Mouse (Mus musculus): Measurements from ENCODE around the gene Batf2. TPM values are rescaled to one million over a fixed set of nuclear protein-coding genes. Genes with fewer than 3 reads are reported as not detected.

The Batf2 gene
- polyA plus RNA-seq, 1 experiment from 2014 or later = not detected

- Histone ChIP-seq H3K4me3 (no peak within 1 kb of the TSS), H3K27me3 (replicated peaks; ENCODE audit: low read depth, poor library complexity, severe bottlenecking) (no peaks in the 10 kb centered on the region), H3K4me1 (peaks cover 4% of the 10 kb centered on the region), H3K36me3 (replicated peaks) (no peaks in the 10 kb centered on the region), H3K9me3 (no peaks in the 10 kb centered on the region), H3K27ac (replicated peaks) (no peak within 1 kb of the TSS)
- 88% methylated on average over 23 of the region's 23 CpGs for WGBS
- DNase-seq (ENCODE audit: low spot score) = no peak
Observed at GRCm38 (mm10) chr19:6184131-6184530, 43.3 kb downstream of the Batf2 start, which contains the start of gene Majin. Gene Majin (plus strand): TSS chr19:6184388.

DNA sequence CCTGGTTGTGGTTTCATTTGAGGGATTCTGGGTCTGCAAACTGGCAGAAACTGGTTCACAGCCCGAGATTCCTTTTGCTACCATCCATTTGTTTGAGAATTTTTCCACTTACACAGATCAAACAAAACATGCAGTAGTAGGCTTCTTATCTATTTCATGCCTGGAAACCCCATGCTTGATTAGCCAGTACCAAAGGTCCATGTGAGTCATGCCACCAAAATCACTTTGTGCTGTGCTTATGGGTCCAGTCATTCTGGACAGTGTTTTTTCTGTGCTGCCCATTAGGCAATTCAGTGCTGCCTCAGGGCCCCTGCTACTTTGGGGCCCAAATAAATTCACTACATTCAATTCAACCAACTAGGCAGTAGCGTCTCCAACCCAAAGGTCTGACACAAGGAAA, 63.5 kb downstream of the Batf2 start:
- no peak overlapping the region for H3K27ac ChIP-seq (replicated peaks)
- no peaks in the 10 kb centered on the region for H3K4me1 ChIP-seq
- WGBS = 82% methylated on average over 2 of the region's 2 CpGs
- no peaks in the 10 kb centered on the region for H3K27me3 ChIP-seq (replicated peaks; ENCODE audit: low read depth, poor library complexity, severe bottlenecking)
- H3K4me3 ChIP-seq = no peak overlapping the region
- H3K36me3 ChIP-seq (replicated peaks) = no peaks in the 10 kb centered on the region
- H3K9me3 ChIP-seq = no peaks in the 10 kb centered on the region
- DNase-seq (ENCODE audit: low spot score) = no peak

- H3K4me1 ChIP-seq = no peaks in the 10 kb centered on the region
- H3K27me3 ChIP-seq (replicated peaks; ENCODE audit: low read depth, poor library complexity, severe bottlenecking) = no peaks in the 10 kb centered on the region
- H3K36me3 ChIP-seq (replicated peaks) = no peaks in the 10 kb centered on the region
- DNase-seq (ENCODE audit: low spot score) = no peak
- H3K27ac ChIP-seq (replicated peaks) = no peak overlapping the region
- no peak overlapping the region for H3K4me3 ChIP-seq
- 75% methylated on average over 5 of the region's 5 CpGs for WGBS
- no peaks in the 10 kb centered on the region for H3K9me3 ChIP-seq
Observed at GRCm38 (mm10) chr19:6206716-6207115, 65.9 kb downstream of the Batf2 start.

DNA sequence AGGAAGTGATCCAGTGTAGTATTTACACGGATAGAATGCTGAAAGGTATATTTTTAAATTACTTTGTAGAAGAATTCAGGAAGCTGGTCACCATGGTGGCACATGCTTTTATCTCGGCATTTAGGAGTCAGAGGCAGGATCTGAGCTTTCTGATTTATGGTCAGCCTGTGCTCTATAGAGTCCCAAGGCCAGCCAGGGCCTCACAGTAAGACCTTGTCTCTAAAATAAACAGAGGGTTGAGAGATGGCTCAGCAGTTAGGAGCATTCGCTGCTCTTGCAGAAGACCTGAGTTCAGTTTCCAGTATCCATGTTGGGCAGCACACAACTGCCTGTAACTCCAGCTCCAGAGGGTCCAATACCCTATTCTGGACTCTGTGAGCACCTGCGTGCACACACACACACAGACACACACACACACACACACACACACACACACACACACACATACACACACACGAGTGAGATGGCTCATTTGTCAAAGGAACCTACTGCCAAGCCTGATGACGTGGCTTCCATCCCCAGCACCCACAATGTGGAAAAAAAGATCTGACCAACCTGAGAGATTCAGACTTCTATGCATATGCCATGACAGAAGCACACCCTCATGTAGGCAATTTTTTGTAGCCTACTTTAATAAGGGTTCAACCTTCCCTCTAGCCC, 75.4 kb downstream of the Batf2 start:
- no peak overlapping the region for H3K27ac ChIP-seq (replicated peaks)
- no peak for DNase-seq (ENCODE audit: low spot score)
- peaks cover 8% of the 10 kb centered on the region for H3K4me1 ChIP-seq
- no peaks in the 10 kb centered on the region for H3K36me3 ChIP-seq (replicated peaks)
- no peaks in the 10 kb centered on the region for H3K9me3 ChIP-seq
- H3K4me3 ChIP-seq = no peak overlapping the region
- 87% methylated on average over 6 of the region's 6 CpGs for WGBS
- no peaks in the 10 kb centered on the region for H3K27me3 ChIP-seq (replicated peaks; ENCODE audit: low read depth, poor library complexity, severe bottlenecking)

- Histone ChIP-seq H3K9me3 (no peaks in the 10 kb centered on the region), H3K4me3 (no peak overlapping the region), H3K27me3 (replicated peaks; ENCODE audit: low read depth, poor library complexity, severe bottlenecking) (no peaks in the 10 kb centered on the region), H3K27ac (replicated peaks) (no peak overlapping the region), H3K4me1 (peaks cover 11% of the 10 kb centered on the region), H3K36me3 (replicated peaks) (no peaks in the 10 kb centered on the region)
- 72% methylated on average over 6 of the region's 6 CpGs for WGBS
- DNase-seq (ENCODE audit: low spot score) = no peak
Observed at GRCm38 (mm10) chr19:6218606-6219005, 77.8 kb downstream of the Batf2 start.

Other genes starting within 250 kb of the Batf2 start
- 6.8 and 7.4 TPM in 2 replicates for gene Tigd3, start 246.8 kb upstream of the Batf2 start, polyA plus RNA-seq (2016; fragmentation: Nextera tagmentation; extraction: Ambion mirVana)
- gene Dpf2, start 228.0 kb upstream of the Batf2 start, polyA plus RNA-seq (2016; fragmentation: Nextera tagmentation; extraction: Ambion mirVana) = 231 and 251 TPM in 2 replicates
- 1.5 and 2.2 TPM in 2 replicates for gene Cdc42ep2, start 216.2 kb upstream of the Batf2 start, polyA plus RNA-seq (2016; fragmentation: Nextera tagmentation; extraction: Ambion mirVana)
- gene Pola2, start 176.8 kb upstream of the Batf2 start, polyA plus RNA-seq (2016; fragmentation: Nextera tagmentation; extraction: Ambion mirVana) = 119 and 120 TPM in 2 replicates
- gene Slc22a20, start 154.8 kb upstream of the Batf2 start, polyA plus RNA-seq (2016; fragmentation: Nextera tagmentation; extraction: Ambion mirVana) = not detected in 2 replicates
- gene Capn1, start 125.1 kb upstream of the Batf2 start, polyA plus RNA-seq (2016; fragmentation: Nextera tagmentation; extraction: Ambion mirVana) = 2.9 and 3.2 TPM in 2 replicates
- gene Syvn1, start 94.4 kb upstream of the Batf2 start, polyA plus RNA-seq (2016; fragmentation: Nextera tagmentation; extraction: Ambion mirVana) = 34.5 and 38.1 TPM in 2 replicates
- gene Mrpl49, start 83.2 kb upstream of the Batf2 start, polyA plus RNA-seq (2016; fragmentation: Nextera tagmentation; extraction: Ambion mirVana) = 82.5 and 84.6 TPM in 2 replicates
- 831 and 861 TPM in 2 replicates for gene Fau, start 83.1 kb upstream of the Batf2 start, polyA plus RNA-seq (2016; fragmentation: Nextera tagmentation; extraction: Ambion mirVana)
- gene Znhit2, start 79.8 kb upstream of the Batf2 start, polyA plus RNA-seq (2016; fragmentation: Nextera tagmentation; extraction: Ambion mirVana) = 33.8 and 35.6 TPM in 2 replicates
- 30.3 and 31.4 TPM in 2 replicates for gene Tm7sf2, start 72.6 kb upstream of the Batf2 start, polyA plus RNA-seq (2016; fragmentation: Nextera tagmentation; extraction: Ambion mirVana)
- gene Vps51, start 63.8 kb upstream of the Batf2 start, polyA plus RNA-seq (2016; fragmentation: Nextera tagmentation; extraction: Ambion mirVana) = 70.5 and 71.9 TPM in 2 replicates
- gene Tmem262, start 61.0 kb upstream of the Batf2 start, polyA plus RNA-seq (2016; fragmentation: Nextera tagmentation; extraction: Ambion mirVana) = not detected in 2 replicates
- gene Gm28374, start 58.7 kb upstream of the Batf2 start, polyA plus RNA-seq (2016; fragmentation: Nextera tagmentation; extraction: Ambion mirVana) = 2.0 TPM in 2 replicates
- 75.7 and 79.7 TPM in 2 replicates for gene Zfpl1, start 56.0 kb upstream of the Batf2 start, polyA plus RNA-seq (2016; fragmentation: Nextera tagmentation; extraction: Ambion mirVana)
- 66.2 and 70.1 TPM in 2 replicates for gene Cdca5, start 56.0 kb upstream of the Batf2 start, polyA plus RNA-seq (2016; fragmentation: Nextera tagmentation; extraction: Ambion mirVana)
- 0.41 and 0.56 TPM in 2 replicates for gene AC131692.1, start 46.6 kb upstream of the Batf2 start, polyA plus RNA-seq (2016; fragmentation: Nextera tagmentation; extraction: Ambion mirVana)
- gene Naaladl1, start 35.2 kb upstream of the Batf2 start, polyA plus RNA-seq (2016; fragmentation: Nextera tagmentation; extraction: Ambion mirVana) = 0.87 and 0.89 TPM in 2 replicates
- 66.1 and 67.7 TPM in 2 replicates for gene Sac3d1, start 22.3 kb upstream of the Batf2 start, polyA plus RNA-seq (2016; fragmentation: Nextera tagmentation; extraction: Ambion mirVana)
- gene Snx15, start 12.7 kb upstream of the Batf2 start, polyA plus RNA-seq (2016; fragmentation: Nextera tagmentation; extraction: Ambion mirVana) = 29.1 and 30.2 TPM in 2 replicates
- 111 and 112 TPM in 2 replicates for gene Arl2, start 565 bp downstream of the Batf2 start, polyA plus RNA-seq (2016; fragmentation: Nextera tagmentation; extraction: Ambion mirVana)
- gene Majin, start 43.4 kb downstream of the Batf2 start, polyA plus RNA-seq (2016; fragmentation: Nextera tagmentation; extraction: Ambion mirVana) = not detected in 2 replicates
- gene Gpha2, start 85.4 kb downstream of the Batf2 start, polyA plus RNA-seq (2016; fragmentation: Nextera tagmentation; extraction: Ambion mirVana) = 0.98 and 1.3 TPM in 2 replicates
- gene Ppp2r5b, start 94.9 kb downstream of the Batf2 start, polyA plus RNA-seq (2016; fragmentation: Nextera tagmentation; extraction: Ambion mirVana) = 25.5 and 26.3 TPM in 2 replicates
- gene Atg2a, start 100.7 kb downstream of the Batf2 start, polyA plus RNA-seq (2016; fragmentation: Nextera tagmentation; extraction: Ambion mirVana) = 12.5 and 13.6 TPM in 2 replicates
- 81.8 and 83.5 TPM in 2 replicates for gene Ehd1, start 135.7 kb downstream of the Batf2 start, polyA plus RNA-seq (2016; fragmentation: Nextera tagmentation; extraction: Ambion mirVana)
- gene Cdc42bpg, start 165.5 kb downstream of the Batf2 start, polyA plus RNA-seq (2016; fragmentation: Nextera tagmentation; extraction: Ambion mirVana) = 0.12 and 0.39 TPM in 2 replicates
- gene Men1, start 194.0 kb downstream of the Batf2 start, polyA plus RNA-seq (2016; fragmentation: Nextera tagmentation; extraction: Ambion mirVana) = 122 and 130 TPM in 2 replicates
- gene Map4k2, start 200.2 kb downstream of the Batf2 start, polyA plus RNA-seq (2016; fragmentation: Nextera tagmentation; extraction: Ambion mirVana) = 11.0 and 14.0 TPM in 2 replicates
- gene Sf1, start 222.7 kb downstream of the Batf2 start, polyA plus RNA-seq (2016; fragmentation: Nextera tagmentation; extraction: Ambion mirVana) = 185 and 205 TPM in 2 replicates
- gene Pygm, start 243.4 kb downstream of the Batf2 start, polyA plus RNA-seq (2016; fragmentation: Nextera tagmentation; extraction: Ambion mirVana) = 1.1 and 2.2 TPM in 2 replicates